Mouse (Mus musculus) limb, embryonic 14.5 days (tissue): Measurements from ENCODE around the gene Neurl1a. TPM values are rescaled to one million over a fixed set of nuclear protein-coding genes. Genes with fewer than 3 reads are reported as not detected.

Source experiments
- ATAC-seq: fragments of 200-750 bp; cut with Nextera tagmentation; 2 replicates; pipeline ENCODE4 v1.8.0; 2017; ENCODE audit warnings: low read depth, moderate number of reproducible peaks, moderate TSS enrichment; ENCODE audit not compliant: low FRiP score
- DNase-seq: peaks from one replicate; pipeline ENCODE4 v3.0.0-alpha.2; 2015; ENCODE audit warnings: low spot score
- H3K27ac ChIP-seq: fragments of 300-500 bp; sonication (generic); replicated peaks from 2 replicates; pipeline ENCODE4 v1.5.1; 2014; ENCODE audit warnings: low read depth, mild to moderate bottlenecking, low read length, moderate library complexity, mixed read lengths
- H3K27me3 ChIP-seq: fragments of 300-500 bp; sonication (generic); 2 replicates; pipeline ENCODE4 v1.6.1; 2014; ENCODE audit warnings: low read length, mixed read lengths; ENCODE audit not compliant: control insufficient read depth, insufficient read depth
- H3K36me3 ChIP-seq: fragments of 300-500 bp; sonication (generic); 2 replicates; pipeline ENCODE4 v1.6.1; 2014; ENCODE audit warnings: mild to moderate bottlenecking, low read length, moderate library complexity, mixed read lengths; ENCODE audit not compliant: control insufficient read depth, insufficient read depth
- H3K4me1 ChIP-seq: fragments of 300-500 bp; sonication (generic); 2 replicates; pipeline ENCODE4 v1.6.1; 2014; ENCODE audit warnings: antibody characterized with exemption, low read length, mixed read lengths; ENCODE audit not compliant: control insufficient read depth, insufficient read depth
- H3K4me2 ChIP-seq: fragments of 300-500 bp; sonication (generic); replicated peaks from 2 replicates; pipeline ENCODE4 v1.6.1; 2014; ENCODE audit warnings: low read depth, mild to moderate bottlenecking, low read length, moderate library complexity; ENCODE audit not compliant: severe bottlenecking
- H3K4me3 ChIP-seq: fragments of 300-500 bp; sonication (generic); replicated peaks from 2 replicates; pipeline ENCODE4 v1.5.1; 2014; ENCODE audit warnings: low read length
- H3K9ac ChIP-seq: fragments of 300-500 bp; sonication (generic); 2 replicates; pipeline ENCODE4 v1.6.1; 2014; ENCODE audit warnings: mild to moderate bottlenecking, low read depth, low read length, moderate library complexity; ENCODE audit not compliant: severe bottlenecking
- H3K9me3 ChIP-seq: fragments of 300-500 bp; sonication (generic); 2 replicates; pipeline ENCODE4 v1.6.1; 2016; ENCODE audit warnings: low read length; ENCODE audit not compliant: control insufficient read depth
- POLR2A ChIP-seq: fragments of 200-500 bp; IDR thresholded peaks from 2 replicates; pipeline ENCODE4 v1.8.0; 2012; ENCODE audit warnings: inconsistent platforms, mild to moderate bottlenecking, moderate library complexity, borderline replicate concordance; ENCODE audit not compliant: insufficient read depth, insufficient read length; ENCODE audit errors: extremely low read depth
- WGBS: fragments of 180-500 bp; shearing (Covaris S2); extraction: QIAGEN DNeasy Blood & Tissue Kit; methylation state at CpG from one replicate; pipeline ENCODE4 v1.1.7; 2014; 5-methylcytosine and 5-hydroxymethylcytosine counted together
- polyA plus RNA-seq, 2 experiments: library from polyadenylated mRNA; depleted of rRNA in 1 of 2; stranded (reverse) in 1 of 2; unstranded in 1 of 2; fragments of >200 nt; fragmentation: Nextera tagmentation in 1 of 2; extraction: Ambion mirVana in 1 of 2; gene quantifications; 2 replicates each; pipeline versions ENCODE4 v1.2.1 to v1.2.3; 2012 to 2014

Neurl1a gene
- polyA plus RNA-seq, 2 experiments = 8.0 to 10.3 TPM

DNA sequence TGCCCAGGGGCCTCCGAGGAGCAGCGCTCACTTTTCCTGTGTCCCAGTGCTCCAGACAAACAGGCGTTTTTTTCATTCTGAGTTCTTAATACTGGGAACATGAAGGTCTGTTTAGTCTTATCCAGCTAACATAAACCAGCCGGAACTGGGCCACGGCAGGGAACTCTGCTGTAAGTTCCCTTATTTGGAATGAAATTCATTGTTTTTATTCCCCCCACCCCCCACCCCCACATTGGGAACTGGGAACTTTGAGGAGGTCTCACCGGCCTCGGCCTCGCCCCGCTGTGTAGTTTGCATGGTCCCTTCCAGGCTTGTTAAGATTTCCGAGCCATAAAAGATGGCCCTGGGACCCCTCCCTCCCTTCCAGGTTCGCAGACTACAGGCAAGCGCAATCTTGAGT lies 23.4 kb downstream of the Neurl1a start:
- no peak overlapping the region for H3K9ac ChIP-seq
- H3K4me2 ChIP-seq = no peak overlapping the region
- DNase-seq (no peak), ATAC-seq (peak; percentile 53; the same call in 1 of the 2 replicates)
- H3K27ac ChIP-seq = no peak overlapping the region
- no peak overlapping the region for H3K4me3 ChIP-seq
- peaks cover 14% of the 10 kb centered on the region for H3K4me1 ChIP-seq
- no peaks in the 10 kb centered on the region for H3K9me3 ChIP-seq
- H3K27me3 ChIP-seq = no peaks in the 10 kb centered on the region
- 30% methylated on average over 12 of the region's 12 CpGs for WGBS
- no peaks in the 10 kb centered on the region for H3K36me3 ChIP-seq
- no peak for TF ChIP-seq POLR2A

DNA sequence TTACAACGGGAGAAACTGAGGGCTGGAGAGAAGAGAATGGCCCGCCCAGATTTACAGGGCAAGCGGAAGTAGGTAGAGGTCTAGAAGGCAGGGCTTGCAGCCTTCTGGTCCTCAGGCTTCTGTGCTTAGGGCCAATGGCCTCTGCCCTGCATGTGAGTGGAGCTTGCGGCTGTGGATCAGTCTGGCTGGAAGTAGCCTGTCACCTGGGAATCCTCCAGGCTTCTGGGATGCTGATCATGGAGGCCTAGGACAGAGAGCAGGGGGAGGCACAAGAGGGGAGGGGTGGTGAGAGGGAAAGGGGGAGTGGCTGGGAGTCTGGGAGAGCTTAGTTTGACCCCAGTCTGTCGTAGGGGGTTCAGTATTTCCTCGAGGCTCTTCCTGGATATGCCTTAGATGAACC lies 23.8 kb downstream of the Neurl1a start:
- no peak overlapping the region for H3K4me2 ChIP-seq
- H3K4me1 ChIP-seq = peaks cover 14% of the 10 kb centered on the region
- 45% methylated on average over 6 of the region's 6 CpGs for WGBS
- H3K4me3 ChIP-seq = no peak overlapping the region
- ATAC-seq (0 out of 2 replicates have a peak, but pooled peaks have one; percentile 10), DNase-seq (no peak)
- no peak for TF ChIP-seq POLR2A
- no peak overlapping the region for H3K9ac ChIP-seq
- no peak overlapping the region for H3K27ac ChIP-seq
- H3K36me3 ChIP-seq = no peaks in the 10 kb centered on the region
- H3K9me3 ChIP-seq = no peaks in the 10 kb centered on the region
- H3K27me3 ChIP-seq = no peaks in the 10 kb centered on the region

- Histone ChIP-seq H3K4me1 (peaks cover 14% of the 10 kb centered on the region), H3K27ac (no peak overlapping the region), H3K27me3 (no peaks in the 10 kb centered on the region), H3K9me3 (no peaks in the 10 kb centered on the region), H3K4me3 (no peak overlapping the region), H3K4me2 (no peak overlapping the region), H3K36me3 (no peaks in the 10 kb centered on the region), H3K9ac (no peak overlapping the region)
- TF ChIP-seq POLR2A = no peak
- ATAC-seq (no peak), DNase-seq (no peak)
- WGBS = 95% methylated on average over 6 of the region's 6 CpGs
Observed at GRCm38 (mm10) chr19:47203042-47203441, 24.4 kb downstream of the Neurl1a start.

GRCm38 (mm10) chr19:47204653-47205052 lies 26.0 kb downstream of the Neurl1a start:
- no peak overlapping the region for H3K9ac ChIP-seq
- no peak overlapping the region for H3K4me2 ChIP-seq
- peaks cover 14% of the 10 kb centered on the region for H3K4me1 ChIP-seq
- no peaks in the 10 kb centered on the region for H3K9me3 ChIP-seq
- no peak overlapping the region for H3K27ac ChIP-seq
- no peak for DNase-seq
- no peaks in the 10 kb centered on the region for H3K27me3 ChIP-seq
- no peak overlapping the region for H3K4me3 ChIP-seq
- no peaks in the 10 kb centered on the region for H3K36me3 ChIP-seq
- WGBS = 94% methylated on average over 6 of the region's 6 CpGs
- TF ChIP-seq POLR2A = no peak
- no peak for ATAC-seq

DNA sequence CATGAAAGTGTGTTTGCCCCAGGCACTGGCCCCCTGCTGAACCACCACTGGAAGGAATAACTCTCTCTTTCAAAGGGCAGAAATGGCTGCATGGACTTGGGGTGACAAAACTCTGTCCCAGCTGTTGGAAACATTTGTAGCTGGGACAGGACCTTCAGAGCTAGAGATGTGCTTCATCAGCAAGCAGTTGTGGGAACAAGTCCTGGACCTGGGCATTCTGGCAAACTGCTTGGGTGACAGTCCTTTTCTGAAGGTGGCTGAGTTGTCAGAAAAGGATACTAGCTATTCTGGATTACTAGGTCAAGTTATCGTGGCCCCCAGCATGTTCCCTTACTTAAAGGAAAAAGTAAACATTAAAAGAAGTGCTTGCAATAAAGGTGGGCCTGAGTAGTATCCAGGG lies 27.5 kb downstream of the Neurl1a start:
- ATAC-seq (no peak), DNase-seq (no peak)
- no peaks in the 10 kb centered on the region for H3K9me3 ChIP-seq
- H3K4me2 ChIP-seq = no peak overlapping the region
- no peak overlapping the region for H3K4me3 ChIP-seq
- no peak overlapping the region for H3K27ac ChIP-seq
- 85% methylated on average over 1 of the region's 1 CpGs for WGBS
- no peak for TF ChIP-seq POLR2A
- H3K27me3 ChIP-seq = no peaks in the 10 kb centered on the region
- no peak overlapping the region for H3K9ac ChIP-seq
- no peaks in the 10 kb centered on the region for H3K36me3 ChIP-seq
- H3K4me1 ChIP-seq = peaks cover 14% of the 10 kb centered on the region

- Histone ChIP-seq H3K4me2 (no peak overlapping the region), H3K4me3 (no peak overlapping the region), H3K36me3 (no peaks in the 10 kb centered on the region), H3K27me3 (no peaks in the 10 kb centered on the region), H3K4me1 (no peaks in the 10 kb centered on the region), H3K9ac (no peak overlapping the region), H3K27ac (no peak overlapping the region), H3K9me3 (no peaks in the 10 kb centered on the region)
- WGBS = 90% methylated on average over 4 of the region's 4 CpGs
- no peak for TF ChIP-seq POLR2A
- ATAC-seq = no peak
- no peak for DNase-seq
Observed at GRCm38 (mm10) chr19:47210432-47210831, 31.8 kb downstream of the Neurl1a start.
